Mouse (Mus musculus) left cerebral cortex, postnatal 25 days (tissue): ENCODE measurements around the gene Ciz1. TPM values are rescaled to one million over a fixed set of nuclear protein-coding genes. Genes with fewer than 3 reads are reported as not detected.

Experiments used
- DNase-seq, 2 experiments: peaks; one replicate each; pipeline ENCODE4 v3.0.0; 2022; ENCODE audit warnings: low spot score in 2 of 2, mixed read lengths in 1 of 2
- intact Hi-C: fragments of 180-260 bp; cut with DNase I; formaldehyde crosslinking; loops from one replicate; pipeline ENCODE4 v1.15.1; 2025
- total RNA-seq, 2 experiments: library from RNA; stranded (reverse); gene quantifications; 2 replicates each; pipeline ENCODE4 v1.2.3; 2021

Ciz1 gene
- total RNA-seq = 10 to 100 TPM; 67.5 to 73.1 TPM

DNA sequence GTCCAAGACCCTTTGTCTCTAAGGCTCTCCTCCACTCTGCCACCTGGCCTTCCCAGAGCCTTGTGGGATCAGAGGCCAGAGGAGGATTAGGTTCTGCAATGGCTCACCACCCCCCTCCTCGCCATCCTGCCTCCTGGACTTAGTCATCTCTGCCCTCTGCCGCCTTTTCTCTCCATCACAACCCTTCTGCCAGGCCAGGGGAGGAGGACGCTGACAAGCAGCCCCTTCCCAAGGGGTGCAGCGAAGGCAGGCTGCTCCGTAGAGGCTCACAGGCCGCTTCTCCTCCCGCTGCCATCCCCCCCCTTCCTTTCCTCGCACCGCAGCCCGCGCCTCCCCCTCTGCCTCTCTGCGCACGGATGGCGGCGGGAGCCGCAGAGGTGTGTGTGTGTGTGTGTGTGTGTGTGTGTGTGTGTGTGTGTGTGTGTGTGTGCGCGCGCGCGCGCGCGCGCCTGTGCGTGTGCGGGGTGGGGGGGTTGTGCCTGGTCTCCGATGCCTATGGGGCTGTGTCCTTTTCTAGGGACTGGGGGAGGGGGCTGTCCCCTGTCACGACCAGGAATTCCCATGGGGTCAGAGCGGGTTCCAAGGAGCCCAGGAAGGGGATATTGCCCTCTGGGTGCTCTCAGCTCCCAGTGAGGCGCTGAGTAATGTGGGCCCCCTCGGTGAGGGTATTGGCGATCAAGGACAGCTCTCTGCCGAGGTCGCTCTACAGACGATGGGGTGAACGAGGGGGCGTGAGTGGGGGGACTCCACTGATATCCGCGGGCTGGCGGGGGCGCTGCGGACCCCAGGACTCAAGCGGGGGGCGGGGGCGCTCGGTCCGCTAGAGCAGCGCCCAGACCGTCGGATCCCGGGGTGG, at the start of gene Ciz1:
TSS of gene Ciz1 (plus strand) at position 177 of the 856 bp plus-strand sequence.
- intact Hi-C loops = no loop called here
- peak in 1 of 2 experiments; percentile 75 for DNase-seq

DNA sequence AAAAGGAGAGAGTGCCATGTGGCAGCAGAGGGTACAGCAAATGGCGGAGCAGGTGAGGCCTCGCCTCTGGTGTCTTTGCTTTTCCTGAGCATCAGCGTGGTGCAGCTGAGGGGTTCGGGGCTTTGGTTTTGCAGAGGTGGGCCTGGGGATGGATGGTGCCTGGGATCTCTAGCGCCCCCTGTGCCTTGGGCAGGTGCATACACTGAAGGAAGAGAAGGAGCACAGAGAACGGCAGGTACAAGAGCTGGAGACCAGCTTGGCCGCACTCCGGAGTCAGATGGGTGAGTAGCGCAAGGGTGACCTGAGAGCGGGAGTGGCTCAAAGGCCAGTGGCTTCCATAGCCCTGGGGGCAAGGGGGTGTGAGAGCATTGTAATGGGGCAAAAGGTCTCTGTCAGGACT, 49.2 kb upstream of the Ciz1 start:
- intact Hi-C loops = no loop called here
- DNase-seq = no peak

DNA sequence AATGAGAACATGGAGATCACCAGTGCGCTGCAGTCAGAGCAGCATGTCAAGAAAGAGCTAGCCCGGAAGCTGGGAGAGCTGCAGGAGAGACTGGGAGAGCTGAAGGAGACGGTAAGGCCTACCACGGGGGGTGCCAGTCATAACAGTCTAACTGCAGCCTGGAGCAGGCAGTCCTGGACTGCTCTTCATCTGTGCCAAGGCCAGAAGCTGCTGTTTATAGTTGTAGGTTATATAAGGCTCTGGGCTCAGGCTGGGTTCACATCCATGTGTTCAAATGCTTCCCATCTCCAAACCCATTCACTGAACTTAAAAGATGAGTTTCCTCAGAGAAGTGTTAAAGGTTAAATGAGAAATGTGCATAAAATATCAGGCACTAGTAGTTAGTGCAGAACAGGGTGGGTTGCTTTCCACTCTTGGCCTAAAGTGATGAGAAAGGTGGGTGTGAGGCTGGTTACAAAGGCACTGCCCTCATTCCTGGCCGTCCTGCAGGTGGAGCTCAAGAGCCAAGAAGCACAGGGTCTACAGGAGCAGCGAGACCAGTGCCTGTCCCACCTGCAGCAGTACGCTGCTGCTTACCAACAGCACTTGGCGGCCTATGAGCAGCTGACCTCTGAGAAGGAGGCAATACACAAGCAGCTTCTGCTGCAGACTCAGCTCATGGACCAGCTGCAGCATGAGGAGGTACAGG, 47.8 kb upstream of the Ciz1 start:
- peak in 1 of 2 experiments; percentile 77 for DNase-seq
- intact Hi-C loops = no loop called here

DNA sequence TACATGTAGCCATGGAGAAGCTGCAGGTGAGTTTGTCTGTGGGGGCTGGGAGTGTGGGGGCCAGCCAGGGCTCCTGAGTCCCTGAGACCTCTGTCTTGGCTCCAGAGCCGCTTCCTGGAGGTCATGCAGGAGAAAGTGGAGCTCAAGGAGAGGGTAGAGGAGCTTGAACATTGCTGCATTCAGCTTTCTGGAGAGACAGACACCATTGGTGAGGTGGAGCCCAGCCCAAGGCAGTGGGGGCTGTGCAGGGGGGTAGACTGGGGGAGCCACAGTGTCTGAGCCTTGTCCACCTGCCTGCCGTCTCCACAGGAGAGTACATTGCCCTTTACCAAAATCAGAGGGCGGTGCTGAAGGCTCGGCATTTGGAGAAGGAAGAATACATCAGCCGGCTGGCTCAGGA, 46.5 kb upstream of the Ciz1 start:
- no peak for DNase-seq

DNA sequence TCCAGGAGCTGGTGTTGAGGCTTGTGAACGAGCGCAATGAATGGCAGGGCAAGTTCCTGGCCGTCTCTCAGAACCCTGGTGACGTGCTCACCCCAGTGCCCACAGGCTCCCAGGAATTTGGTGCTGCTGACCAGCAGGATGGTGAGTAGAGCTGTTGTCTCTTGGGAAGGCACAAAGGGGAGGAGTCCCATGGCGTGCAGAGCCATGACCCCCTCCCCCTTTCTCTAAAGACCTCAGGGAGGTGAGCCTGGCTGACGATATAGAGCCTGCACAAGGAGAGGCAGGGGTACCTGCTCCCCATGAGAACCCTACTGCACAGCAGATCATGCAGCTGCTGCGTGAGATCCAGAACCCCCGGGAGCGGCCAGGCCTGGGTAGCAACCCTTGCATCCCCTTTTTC, 46.0 kb upstream of the Ciz1 start:
- DNase-seq = no peak
- intact Hi-C loops = no loop called here

More for the DNA sequence above, 46.5 kb upstream of the Ciz1 start:
- intact Hi-C loops = no loop called here

DNA sequence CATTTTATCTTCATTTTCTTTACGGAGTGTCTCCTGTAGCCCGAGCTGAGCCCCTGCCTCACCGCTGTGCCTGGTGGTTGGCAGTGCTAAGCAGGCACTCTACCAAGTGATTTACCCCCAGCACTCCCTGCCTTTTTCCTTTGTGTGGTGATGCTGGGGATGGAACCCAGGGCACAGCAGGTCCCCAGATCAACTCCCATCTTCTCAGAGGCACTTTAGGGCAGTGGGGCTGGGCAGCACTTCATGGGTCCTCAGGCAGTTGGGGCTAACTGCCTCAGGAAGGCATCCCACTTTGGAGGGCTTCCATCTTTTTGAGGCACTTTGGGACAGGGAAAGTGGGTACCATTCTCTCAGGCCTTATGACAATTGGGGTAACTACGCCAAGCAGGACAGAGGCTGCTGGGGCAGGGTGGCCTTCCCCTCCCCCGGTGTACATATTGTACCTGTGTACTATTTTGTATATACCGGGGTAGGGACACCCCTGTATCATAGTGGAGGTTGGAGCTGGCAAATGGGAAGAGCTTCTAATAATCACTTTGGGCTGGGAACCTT, 44.8 kb upstream of the Ciz1 start:
- DNase-seq = no peak
- intact Hi-C loops = no loop called here

DNA sequence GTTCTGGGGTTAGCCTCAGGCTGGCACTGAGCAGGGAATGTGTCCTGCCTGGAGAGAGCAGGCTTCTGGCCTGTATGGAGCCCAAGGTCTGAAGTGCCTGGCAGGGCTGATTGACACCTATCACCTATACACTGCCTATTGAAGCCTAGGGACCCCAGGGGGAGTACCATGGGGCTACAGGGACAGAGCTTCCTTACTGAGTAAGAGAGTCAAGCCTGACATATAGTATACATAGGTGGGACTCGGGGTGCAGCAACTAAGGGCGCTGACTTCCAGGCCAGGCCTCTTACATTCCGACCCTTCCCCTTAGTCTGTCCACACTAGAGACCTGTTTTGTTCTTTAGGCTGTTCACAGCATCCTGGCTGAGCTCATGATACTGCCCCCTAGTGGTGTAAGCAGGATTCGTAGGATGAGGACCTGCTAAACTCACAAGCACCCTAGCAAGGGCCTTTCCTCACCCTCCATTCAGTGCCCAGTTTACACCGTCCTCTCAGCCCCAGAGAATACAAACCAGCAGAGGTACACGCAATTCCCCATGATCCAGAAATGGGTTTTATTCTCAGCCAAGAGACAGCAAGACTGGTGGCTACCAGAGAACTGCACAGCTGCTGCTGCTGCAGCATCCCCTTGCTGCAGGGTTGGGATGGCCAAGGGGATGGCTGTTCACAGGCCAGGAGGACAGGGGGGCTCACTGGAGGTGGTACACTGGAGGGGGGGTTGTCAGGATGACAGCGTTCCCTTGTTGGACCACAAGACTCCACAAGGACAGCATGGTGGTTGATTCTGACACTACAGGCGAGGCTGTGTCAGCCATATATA, 44.0 kb upstream of the Ciz1 start:
- DNase-seq = peak; percentile 74 to 81
- intact Hi-C loops = no loop called here

DNA sequence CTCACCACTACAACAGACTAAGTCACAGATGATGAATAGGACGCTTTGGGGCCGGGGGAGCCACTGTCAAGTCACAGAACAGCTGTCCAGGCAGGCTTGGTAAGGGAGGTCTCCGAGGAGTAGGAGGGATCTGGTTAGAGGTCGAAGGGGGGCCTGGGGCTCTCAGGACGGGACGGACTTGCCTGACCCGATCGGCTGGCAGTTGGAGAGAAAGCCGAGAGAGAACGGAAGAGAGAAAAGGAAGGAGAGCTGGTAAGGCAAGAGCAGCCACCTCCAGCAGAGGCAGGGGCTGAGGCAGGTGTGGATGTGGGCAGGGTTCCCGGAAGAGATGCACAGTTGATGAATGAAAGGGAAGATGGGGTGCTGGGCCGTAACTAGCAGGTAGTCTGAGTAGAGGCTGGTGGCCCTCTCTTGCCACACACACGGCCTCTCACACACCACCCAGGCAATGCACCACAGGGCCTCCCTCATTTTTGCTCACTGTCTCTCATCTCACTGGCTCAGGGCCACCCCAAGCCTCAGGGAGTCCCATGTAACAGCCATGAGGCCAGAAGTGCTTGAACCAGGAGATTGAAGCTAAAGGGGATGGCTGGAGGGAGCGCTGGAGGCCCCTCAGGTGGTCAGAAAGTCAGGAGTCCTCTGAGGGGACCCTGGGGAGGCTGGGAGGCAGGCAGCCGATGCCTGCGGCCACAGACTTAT, 43.1 kb upstream of the Ciz1 start:
- DNase-seq = no peak
- intact Hi-C loops = no loop called here

DNA sequence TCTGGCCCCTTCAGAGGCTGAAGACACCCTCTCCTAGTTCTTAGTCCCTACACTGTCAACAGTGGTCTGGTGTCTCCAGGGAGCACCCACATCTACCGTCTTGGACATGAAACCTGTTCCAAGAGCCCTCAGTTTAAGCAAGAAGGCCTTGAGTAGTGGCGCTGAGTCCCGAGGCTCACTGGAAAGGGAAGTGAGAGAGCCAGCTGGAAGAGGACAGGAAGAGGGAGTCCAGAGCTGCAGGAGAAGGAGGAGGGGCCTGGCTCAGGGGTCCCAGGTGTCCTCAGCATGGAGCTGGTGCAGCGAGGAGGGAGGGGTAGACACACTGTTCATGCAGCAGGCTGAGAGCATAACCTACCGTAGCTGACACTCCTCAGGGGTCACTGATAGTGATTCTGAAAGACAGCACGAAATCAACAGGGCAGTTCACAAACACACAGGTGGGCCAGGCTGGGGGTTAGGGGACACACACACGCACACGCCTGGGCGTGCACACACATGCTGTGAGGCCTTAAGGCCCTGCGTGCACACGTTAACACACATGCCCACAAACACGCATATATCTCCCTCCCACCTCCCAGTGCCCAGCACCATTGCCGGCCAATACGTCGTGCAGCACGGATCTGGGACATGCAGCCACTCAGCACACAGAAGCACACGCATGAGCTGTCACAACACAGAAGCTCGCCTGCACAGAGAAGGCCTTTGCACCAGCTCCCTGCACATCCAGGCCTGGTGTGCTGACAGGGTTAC, 41.9 kb upstream of the Ciz1 start:
- no peak for DNase-seq
- intact Hi-C loops = no loop called here

DNA sequence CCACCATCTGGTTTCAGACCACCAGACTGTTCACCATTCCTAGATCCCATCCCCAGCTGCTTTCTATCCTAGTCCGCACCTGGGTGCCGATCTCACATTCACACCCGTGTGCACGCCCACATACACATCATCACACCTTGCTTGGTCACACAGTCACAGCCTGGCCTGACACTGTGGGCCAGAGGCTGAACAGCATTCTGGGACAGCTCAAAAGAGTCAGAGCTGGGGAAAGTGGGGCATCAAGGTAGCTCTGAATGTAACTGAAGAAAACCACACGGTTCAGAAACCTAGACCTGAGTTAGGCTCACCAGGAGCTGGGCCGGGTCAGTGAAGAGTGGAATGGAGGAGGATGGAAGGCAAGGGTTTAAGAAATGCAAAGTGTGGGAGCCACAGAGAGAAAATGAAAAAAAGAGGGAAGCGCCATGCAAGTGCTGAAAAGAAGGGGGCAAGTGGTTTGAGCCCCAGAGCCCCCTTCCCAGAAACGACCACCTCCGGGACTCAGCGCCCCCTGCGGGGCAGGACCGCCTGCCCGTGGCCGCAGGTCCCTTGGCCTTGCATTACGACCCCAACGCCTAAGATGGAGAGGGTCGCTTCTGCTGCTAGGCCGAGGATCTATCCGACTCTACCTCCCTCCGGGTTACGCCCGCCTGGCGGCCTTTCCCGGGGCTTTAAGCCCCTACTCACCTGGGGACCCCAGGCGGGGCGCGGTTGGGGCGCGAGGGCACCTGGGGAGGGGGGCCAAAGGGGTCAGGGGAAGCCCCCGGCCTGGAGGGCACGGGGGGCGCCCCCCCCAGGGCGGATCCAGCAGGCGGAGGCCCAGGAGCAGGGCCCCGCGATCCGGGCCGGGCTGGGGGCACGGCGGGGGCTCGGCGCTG, 40.4 kb upstream of the Ciz1 start:
- DNase-seq = no peak
- intact Hi-C loops = no loop called here

DNA sequence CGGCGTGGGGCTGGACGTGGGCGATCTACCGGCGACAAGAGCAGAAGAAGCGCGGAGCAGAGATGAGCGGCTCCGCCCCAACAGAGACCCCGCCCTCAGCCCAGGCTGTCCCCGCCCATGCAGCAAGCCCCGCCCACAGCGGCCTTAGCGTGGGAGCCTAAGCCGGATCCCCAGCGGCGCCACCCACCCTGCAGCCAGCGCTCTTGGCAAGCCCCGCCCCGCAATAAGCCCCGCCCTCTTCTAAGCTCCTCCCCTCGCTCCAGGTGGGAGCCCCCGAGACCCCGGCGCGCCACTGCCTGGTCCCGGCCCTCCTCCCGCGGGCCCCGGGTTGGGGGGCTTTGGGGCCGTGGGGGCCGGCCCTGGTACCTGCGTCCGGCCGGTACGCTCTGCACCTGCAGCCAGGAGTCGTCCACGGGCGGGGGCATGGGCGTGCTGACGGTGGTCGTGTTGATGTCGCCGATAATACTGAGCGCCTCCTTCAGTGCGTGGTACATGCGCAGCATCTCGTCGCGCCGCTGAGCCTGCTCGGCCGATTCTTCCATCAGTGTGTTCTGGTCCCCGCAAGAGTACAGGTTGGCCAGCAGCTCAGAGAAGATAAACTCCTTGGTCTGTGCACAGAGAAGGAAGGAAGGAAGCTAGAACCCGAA, 39.7 kb upstream of the Ciz1 start:
- intact Hi-C loops = no loop called here
- no peak for DNase-seq

DNA sequence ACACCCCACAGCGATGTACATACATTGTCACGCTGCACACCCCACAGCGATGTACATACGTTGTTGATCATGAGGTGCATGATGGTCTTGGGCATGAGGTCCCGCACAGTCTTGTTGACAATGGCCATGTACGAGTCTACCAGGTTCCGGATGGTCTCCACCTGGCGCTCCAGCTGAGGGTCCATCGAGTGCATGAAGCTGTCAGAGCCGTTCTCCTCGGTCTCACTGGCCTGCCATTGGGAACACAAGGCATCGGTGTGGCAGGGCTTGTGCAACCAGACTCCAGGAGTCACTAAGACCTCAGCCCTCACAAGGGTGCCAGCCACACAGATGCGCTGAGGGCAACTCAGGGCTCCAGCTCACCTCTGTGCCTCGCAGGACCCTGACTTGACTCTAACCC, 37.3 kb upstream of the Ciz1 start:
- intact Hi-C loops = no loop called here

DNA sequence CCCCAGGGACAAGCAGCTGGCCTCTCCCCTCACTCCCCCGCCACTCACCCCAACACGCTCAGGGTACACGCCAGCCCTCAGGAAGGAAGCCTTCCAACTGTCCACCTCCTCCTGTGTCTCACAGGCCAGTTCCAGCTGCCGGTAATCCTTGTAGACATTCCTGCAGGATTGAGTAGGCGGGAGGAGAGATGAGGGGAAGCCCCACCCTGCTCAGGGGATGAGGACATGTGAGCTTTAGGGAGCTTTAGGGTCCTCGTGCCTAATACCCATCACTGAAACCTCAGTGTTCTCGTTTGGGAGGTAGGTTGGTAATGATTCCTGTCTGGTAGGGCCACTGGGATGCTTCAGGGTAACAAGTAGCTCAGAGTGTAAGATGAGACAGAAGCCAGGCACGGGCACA, 36.4 kb upstream of the Ciz1 start:
- DNase-seq = peak in 1 of 2 experiments; percentile 70
- intact Hi-C loops = no loop called here

More for the DNA sequence above, 37.3 kb upstream of the Ciz1 start:
- DNase-seq = no peak

DNA sequence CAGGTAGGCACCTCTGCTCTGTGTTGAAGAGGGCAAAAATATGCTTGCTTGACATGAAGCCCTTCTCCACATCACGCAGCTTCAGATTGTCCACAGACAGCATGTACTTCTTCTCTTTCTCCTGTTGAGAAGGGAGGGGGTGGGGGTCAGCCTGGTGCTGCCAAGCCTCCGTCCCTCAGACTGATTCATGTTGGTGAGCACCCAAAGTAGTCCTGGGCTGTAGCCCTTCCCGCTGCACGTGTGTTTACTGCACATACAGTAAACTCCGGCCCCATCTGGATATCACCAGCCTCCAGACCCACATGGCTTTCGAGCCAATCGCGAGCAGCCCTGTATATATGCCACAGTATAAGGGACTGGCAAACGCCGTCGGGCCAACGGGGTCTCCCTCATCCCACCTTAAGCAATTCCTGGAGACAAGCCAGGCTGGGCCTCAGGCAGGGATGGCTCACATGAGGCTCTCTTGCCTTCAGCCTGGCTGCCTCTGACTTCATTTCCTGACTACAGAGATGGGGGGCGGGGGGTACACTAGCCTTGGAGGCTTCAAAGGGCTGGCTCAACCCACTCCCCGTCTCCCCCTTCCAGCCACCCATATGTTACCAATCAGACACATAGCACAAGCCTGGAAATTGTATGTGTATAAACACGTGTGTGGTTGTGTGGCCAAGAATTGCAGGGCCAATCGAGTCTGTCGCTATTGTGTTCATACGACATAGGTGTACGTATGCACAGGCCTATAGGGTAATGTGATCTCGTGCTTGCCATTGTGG, 35.1 kb upstream of the Ciz1 start:
- no peak for DNase-seq
- intact Hi-C loops = no loop called here

DNA sequence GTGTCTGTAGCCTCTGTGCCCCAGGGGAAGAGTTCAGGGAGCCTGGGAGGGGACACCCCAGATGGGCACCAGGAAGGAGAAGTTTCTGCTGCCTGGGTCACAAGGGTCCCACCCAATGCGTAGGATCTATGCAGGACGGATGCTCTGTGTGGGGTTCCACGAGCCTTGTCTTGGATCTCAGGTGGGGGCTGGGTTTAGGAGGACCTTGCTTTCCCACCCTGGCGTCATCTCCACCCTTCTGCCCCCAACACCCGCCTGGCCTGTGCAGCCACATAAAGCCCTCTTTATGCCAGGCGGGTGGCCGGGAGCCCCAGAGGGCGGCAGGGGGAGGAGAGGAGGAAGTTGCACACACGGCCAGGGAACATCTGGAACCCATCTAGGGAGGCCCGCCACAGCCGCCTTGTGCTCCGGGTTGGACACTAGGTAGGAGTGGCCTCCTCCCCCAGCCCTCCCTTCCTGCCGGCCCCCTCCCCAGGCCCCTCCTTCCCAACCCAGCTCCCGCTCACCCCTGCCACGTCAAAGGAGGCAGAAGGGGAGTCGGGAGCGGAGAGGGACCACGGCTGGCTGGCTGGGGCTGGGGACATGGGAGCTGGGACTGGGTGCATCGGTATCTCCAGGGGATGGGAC, 34.2 kb upstream of the Ciz1 start:
- intact Hi-C loops = no loop called here
- no peak for DNase-seq
